Mouse (Mus musculus): ENCODE data around the gene Wnt11. TPM values are rescaled to one million over a fixed set of nuclear protein-coding genes. Genes with fewer than 3 reads are reported as not detected.

Wnt11 gene
- polyA plus RNA-seq (2017; shearing (Covaris generic)) = 0.32 TPM

DNA sequence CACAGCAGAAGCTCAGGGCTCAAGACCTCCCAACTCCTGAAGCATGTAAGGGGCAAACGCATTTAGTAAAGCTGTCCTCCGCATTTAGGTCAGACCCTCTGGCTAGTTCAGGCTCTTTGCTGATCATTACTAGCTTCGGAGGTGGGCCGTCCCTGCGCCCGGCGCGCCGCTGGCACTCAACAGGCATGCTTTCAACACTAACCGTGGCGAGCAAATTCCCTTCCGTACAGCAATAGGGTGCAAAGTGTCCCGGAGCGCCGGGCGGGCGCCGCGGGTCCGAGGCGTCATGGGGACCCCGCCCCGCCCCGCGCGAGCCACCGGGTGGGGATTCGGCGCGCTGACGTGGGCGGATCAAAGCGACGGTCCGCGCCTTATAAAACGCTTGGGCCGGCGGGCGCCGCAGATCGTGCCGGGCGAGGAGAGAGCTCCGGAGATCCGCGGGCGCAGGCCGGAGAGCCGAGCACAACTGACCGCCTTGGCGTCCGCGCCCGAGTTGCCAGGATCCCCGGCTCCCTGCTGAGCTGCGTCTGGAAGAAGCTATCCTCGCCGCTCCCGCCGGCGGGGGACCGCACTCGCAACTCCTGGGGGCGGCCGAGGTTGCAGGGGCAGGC, at the start of gene Wnt11:
Gene Wnt11, plus strand, starts transcription at position 402 of the 611 bp plus-strand sequence.

Other genes starting within 250 kb of the Wnt11 start
- gene Emsy, start 178.3 kb upstream of the Wnt11 start, polyA plus RNA-seq (2017; shearing (Covaris generic)) = 79.3 TPM
- 56.4 TPM for gene Thap12, start 132.0 kb upstream of the Wnt11 start, polyA plus RNA-seq (2017; shearing (Covaris generic))

Measured in effector memory CD4-positive, alpha-beta T cell, adult 5 months (primary cell).